Mouse (Mus musculus) midbrain, postnatal 0 days (tissue): ENCODE measurements at regions not wholly inside any gene's neighbourhood (a gene's known extent, or its start where the extent isn't known, plus 50 kb on each side); places are given as distances from the start of the nearest gene placed in this dataset.

Experiments
- ATAC-seq: fragments of 200-750 bp; cut with Nextera tagmentation; 2 replicates; pipeline ENCODE4 v1.8.0; 2017; ENCODE audit warnings: moderate number of reproducible peaks, mild to moderate bottlenecking, moderate TSS enrichment, moderate library complexity; ENCODE audit not compliant: low FRiP score
- DNase-seq: peaks from one replicate; pipeline ENCODE4 v3.0.0-alpha.2; 2015; ENCODE audit warnings: low spot score
- H3K27ac ChIP-seq: fragments of 300-500 bp; sonication (generic); 2 replicates; pipeline ENCODE4 v1.5.1; 2014; ENCODE audit warnings: low read depth, mild to moderate bottlenecking, low read length, mixed read lengths
- H3K27me3 ChIP-seq: fragments of 300-500 bp; sonication (generic); 2 replicates; pipeline ENCODE4 v1.6.1; 2014; ENCODE audit warnings: low read length, control low read depth, mixed read lengths; ENCODE audit not compliant: insufficient read depth
- H3K36me3 ChIP-seq: fragments of 300-500 bp; sonication (generic); 2 replicates; pipeline ENCODE4 v1.6.1; 2014; ENCODE audit warnings: low read length, control low read depth, mixed read lengths; ENCODE audit not compliant: insufficient read depth
- H3K4me1 ChIP-seq: fragments of 300-500 bp; sonication (generic); 2 replicates; pipeline ENCODE4 v1.6.1; 2014; ENCODE audit warnings: mild to moderate bottlenecking, control low read depth, antibody characterized with exemption, low read length, mixed read lengths; ENCODE audit not compliant: insufficient read depth
- H3K4me2 ChIP-seq: fragments of 300-500 bp; sonication (generic); 2 replicates; pipeline ENCODE4 v1.6.1; 2014; ENCODE audit warnings: low read depth, mild to moderate bottlenecking, low read length, mixed read lengths; ENCODE audit not compliant: poor library complexity, severe bottlenecking
- H3K4me3 ChIP-seq: fragments of 300-500 bp; sonication (generic); 2 replicates; pipeline ENCODE4 v1.5.1; 2014; ENCODE audit warnings: low read depth, mild to moderate bottlenecking, low read length, moderate library complexity
- H3K9ac ChIP-seq: fragments of 300-500 bp; sonication (generic); replicated peaks from 2 replicates; pipeline ENCODE4 v1.6.1; 2014; ENCODE audit warnings: mild to moderate bottlenecking, low read length, moderate library complexity, mixed read lengths; ENCODE audit not compliant: poor library complexity, severe bottlenecking
- H3K9me3 ChIP-seq: fragments of 300-500 bp; sonication (generic); 2 replicates; pipeline ENCODE4 v1.6.1; 2016; ENCODE audit warnings: low read length, control low read depth
- CTCF ChIP-seq: IDR thresholded peaks from 2 replicates; pipeline ENCODE4 v1.5.1; 2016; ENCODE audit warnings: antibody characterized with exemption, mild to moderate bottlenecking
- WGBS: fragments of 180-500 bp; shearing (Covaris S2); extraction: QIAGEN DNeasy Blood & Tissue Kit; methylation state at CpG from one replicate; pipeline ENCODE4 v1.1.7; 2014; 5-methylcytosine and 5-hydroxymethylcytosine counted together

- 62% methylated on average over 12 of the region's 12 CpGs for WGBS
- Histone ChIP-seq H3K27ac (no peak overlapping the region), H3K4me3 (no peak overlapping the region), H3K9ac (no peak overlapping the region), H3K36me3 (no peaks in the 10 kb centered on the region), H3K27me3 (no peaks in the 10 kb centered on the region), H3K4me2 (no peak overlapping the region), H3K9me3 (no peaks in the 10 kb centered on the region), H3K4me1 (peaks cover 9% of the 10 kb centered on the region; the same call in 1 of the 2 replicates)
- TF ChIP-seq CTCF: no peak
- no peak for ATAC-seq
- no peak for DNase-seq
Observed at GRCm38 (mm10) chr3:52184241-52184640, 79.4 kb upstream of the Maml3 start.

- H3K9me3 ChIP-seq: no peaks in the 10 kb centered on the region
- no peak overlapping the region for H3K4me3 ChIP-seq
- H3K4me1 ChIP-seq: peaks cover 2% of the 10 kb centered on the region; the same call in 1 of the 2 replicates
- H3K9ac ChIP-seq: no peak overlapping the region
- no peaks in the 10 kb centered on the region for H3K27me3 ChIP-seq
- 31% methylated on average over 2 of the region's 2 CpGs for WGBS
- no peak for TF ChIP-seq CTCF
- H3K27ac ChIP-seq: no peak overlapping the region
- ATAC-seq (no peak), DNase-seq (no peak)
- H3K36me3 ChIP-seq: no peaks in the 10 kb centered on the region
- no peak overlapping the region for H3K4me2 ChIP-seq
Observed at GRCm38 (mm10) chr3:52185351-52185750, 80.5 kb upstream of the Maml3 start.

GRCm38 (mm10) chr3:52187401-52187801 lies 80.7 kb upstream of the Foxo1 start:
- ATAC-seq: no peak
- no peak for DNase-seq
- 48% methylated on average over 4 of the region's 4 CpGs for WGBS
- Histone ChIP-seq H3K4me3 (no peak overlapping the region), H3K27ac (no peak overlapping the region), H3K9ac (no peak overlapping the region), H3K9me3 (no peaks in the 10 kb centered on the region), H3K36me3 (no peaks in the 10 kb centered on the region), H3K27me3 (no peaks in the 10 kb centered on the region), H3K4me1 (no peaks in the 10 kb centered on the region), H3K4me2 (no peak overlapping the region)
- TF ChIP-seq CTCF: peak; percentile 15; the same call in 1 of the 2 replicates

GRCm38 (mm10) chr3:52188303-52188702 lies 79.8 kb upstream of the Foxo1 start:
- ATAC-seq: no peak
- no peak for DNase-seq

GRCm38 (mm10) chr3:52189016-52189415 lies 79.1 kb upstream of the Foxo1 start:
- H3K36me3 ChIP-seq: no peaks in the 10 kb centered on the region
- WGBS: 91% methylated on average over 6 of the region's 6 CpGs
- TF ChIP-seq CTCF: no peak
- no peaks in the 10 kb centered on the region for H3K27me3 ChIP-seq
- ATAC-seq: no peak
- no peaks in the 10 kb centered on the region for H3K9me3 ChIP-seq
- no peak overlapping the region for H3K9ac ChIP-seq
- H3K27ac ChIP-seq: no peak overlapping the region
- H3K4me3 ChIP-seq: no peak overlapping the region
- H3K4me1 ChIP-seq: no peaks in the 10 kb centered on the region
- no peak overlapping the region for H3K4me2 ChIP-seq
- no peak for DNase-seq

More at GRCm38 (mm10) chr3:52188303-52188702, 79.8 kb upstream of the Foxo1 start:
- no peaks in the 10 kb centered on the region for H3K27me3 ChIP-seq
- H3K9me3 ChIP-seq: no peaks in the 10 kb centered on the region
- no peak for TF ChIP-seq CTCF
- no peak overlapping the region for H3K27ac ChIP-seq
- H3K36me3 ChIP-seq: no peaks in the 10 kb centered on the region
- H3K4me2 ChIP-seq: no peak overlapping the region
- no peaks in the 10 kb centered on the region for H3K4me1 ChIP-seq
- 93% methylated on average over 6 of the region's 6 CpGs for WGBS
- no peak overlapping the region for H3K9ac ChIP-seq
- no peak overlapping the region for H3K4me3 ChIP-seq

GRCm38 (mm10) chr3:52190021-52190420 lies 78.1 kb upstream of the Foxo1 start:
- H3K4me2 ChIP-seq: no peak overlapping the region

More at GRCm38 (mm10) chr3:52190021-52190420, 78.1 kb upstream of the Foxo1 start:
- no peak for ATAC-seq
- Histone ChIP-seq H3K4me1 (no peaks in the 10 kb centered on the region), H3K4me3 (no peak overlapping the region), H3K36me3 (no peaks in the 10 kb centered on the region), H3K27ac (no peak overlapping the region), H3K27me3 (no peaks in the 10 kb centered on the region), H3K9me3 (no peaks in the 10 kb centered on the region), H3K9ac (no peak overlapping the region)
- DNase-seq: no peak
- no peak for TF ChIP-seq CTCF
- 80% methylated on average over 7 of the region's 7 CpGs for WGBS
